Mouse (Mus musculus): ENCODE measurements around the gene Naa30. TPM values are rescaled to one million over a fixed set of nuclear protein-coding genes. Genes with fewer than 3 reads are reported as not detected.
"Not testable (repeated sequence)": the region's sequence is repeated elsewhere in the genome, so short reads cannot be mapped to it uniquely, and the experiment has no call there.

Naa30 gene
- 10 to 100 TPM; 32.6 to 39.9 TPM for total RNA-seq (2021)
- long read RNA-seq, experiment 1, full-length matches to known transcripts: 44 of 51 reads
- long read RNA-seq, experiment 1, partial matches to known transcripts: 5 of 51 reads
- long read RNA-seq, experiment 1, other reads (novel, unspliced or antisense): 2 of 51 reads
- long read RNA-seq, experiment 2, full-length matches to known transcripts: 9 of 9 reads
- long read RNA-seq, experiment 2, partial matches to known transcripts: 0 of 9 reads
- long read RNA-seq, experiment 2, other reads (novel, unspliced or antisense): 0 of 9 reads

DNA sequence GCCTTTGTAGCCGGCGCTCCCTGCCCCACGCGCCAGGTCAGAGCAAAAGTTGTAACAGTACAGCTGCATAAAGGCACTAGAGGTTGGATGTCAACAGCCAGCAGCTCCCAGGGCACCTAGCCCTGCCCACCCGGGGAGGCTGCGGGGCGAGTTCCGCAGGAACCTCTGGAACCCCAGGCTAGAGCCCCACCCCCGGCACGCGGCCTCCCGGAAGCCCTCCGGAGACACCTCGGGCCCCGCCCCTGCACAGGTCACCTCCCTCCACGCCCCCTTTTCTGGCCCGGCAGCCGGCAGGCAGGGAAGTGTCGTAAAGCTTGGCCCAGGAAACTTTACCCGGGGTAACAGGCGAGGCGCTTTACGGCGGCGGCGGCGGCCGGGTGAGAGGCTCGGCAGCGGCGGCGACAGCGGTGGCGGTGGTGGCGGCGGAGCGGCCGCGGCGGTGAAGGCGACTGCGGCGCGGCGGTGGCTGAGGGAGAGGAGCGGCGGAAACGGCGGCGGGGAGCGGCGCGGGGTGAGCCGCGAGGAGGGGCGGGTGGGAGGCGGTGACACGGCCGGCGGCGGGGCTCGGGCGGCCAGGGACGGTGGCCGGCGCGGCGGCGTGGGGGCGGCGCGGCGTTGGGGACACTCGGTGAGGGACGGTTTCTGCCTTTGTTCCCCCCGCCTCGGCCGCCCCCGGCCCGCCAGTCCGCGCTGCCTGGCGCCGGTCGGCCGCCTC is at the start of gene Naa30:
Gene Naa30 (plus strand): TSS at position 360 of the 715 bp plus-strand sequence.
- peak; percentile 99 to 100 for DNase-seq

DNA sequence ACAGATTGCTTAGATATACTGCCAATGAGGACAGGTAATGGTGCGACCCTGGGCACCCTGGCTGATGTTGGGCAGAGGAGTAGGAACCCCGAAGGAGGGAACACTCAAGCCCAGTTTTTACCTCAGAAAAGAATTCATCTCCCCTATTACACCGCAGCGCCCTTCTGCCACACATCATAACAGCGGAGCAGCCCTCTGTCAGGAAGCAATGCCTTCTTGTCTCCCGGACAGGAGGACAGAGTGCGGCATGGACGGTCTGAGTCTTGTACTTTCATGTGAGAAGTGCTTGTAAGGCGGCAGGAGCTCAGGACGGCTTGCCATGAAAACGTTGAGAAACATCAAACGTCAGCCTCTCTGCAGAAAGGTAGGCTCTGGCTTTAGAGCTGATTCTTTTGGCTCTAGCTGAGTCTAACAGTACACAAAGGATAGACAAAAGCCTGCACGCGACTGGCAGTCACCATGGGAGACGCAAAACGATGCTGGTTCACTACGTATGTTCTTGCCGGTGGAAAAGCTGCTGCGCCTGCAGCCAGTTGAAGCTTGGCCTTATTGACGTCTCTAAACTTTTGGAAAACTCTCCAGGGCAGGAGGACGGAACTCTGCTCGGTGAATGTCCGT is 44.8 kb upstream of the Naa30 start:
- no peak for DNase-seq

DNA sequence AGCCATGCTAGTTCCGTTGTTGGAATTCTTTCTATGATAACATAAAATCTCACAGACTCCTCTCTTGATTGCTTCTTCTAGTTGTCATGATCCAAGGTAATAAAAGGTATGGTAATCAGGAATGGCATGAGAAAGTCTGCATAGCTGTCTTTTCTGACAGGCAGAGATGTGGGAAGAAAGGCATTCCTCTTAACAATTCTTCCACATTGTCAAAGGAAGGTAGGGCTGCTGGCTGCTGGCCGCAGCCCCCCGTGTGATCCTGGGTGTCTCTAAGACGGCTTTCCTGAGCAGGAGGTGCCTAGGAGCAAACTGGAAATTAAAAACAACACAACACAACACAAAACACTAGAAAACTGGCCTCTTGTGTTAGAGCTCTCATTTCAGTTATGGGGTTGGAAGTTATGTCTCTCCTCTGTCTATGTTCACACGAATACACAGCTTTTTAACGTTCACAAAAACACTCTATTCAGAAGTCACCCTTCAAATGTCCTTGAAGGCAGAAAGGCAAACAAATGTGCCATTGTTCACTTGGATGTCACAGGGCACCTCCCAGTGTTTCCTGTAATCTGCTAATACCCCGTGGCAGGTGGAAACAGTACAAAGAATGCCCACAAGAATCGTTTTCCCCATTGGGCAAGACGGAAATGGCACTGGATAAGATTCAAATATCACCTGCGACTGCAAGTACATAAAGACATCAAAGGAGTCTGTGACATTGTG is 43.3 kb upstream of the Naa30 start:
- no peak for DNase-seq

DNA sequence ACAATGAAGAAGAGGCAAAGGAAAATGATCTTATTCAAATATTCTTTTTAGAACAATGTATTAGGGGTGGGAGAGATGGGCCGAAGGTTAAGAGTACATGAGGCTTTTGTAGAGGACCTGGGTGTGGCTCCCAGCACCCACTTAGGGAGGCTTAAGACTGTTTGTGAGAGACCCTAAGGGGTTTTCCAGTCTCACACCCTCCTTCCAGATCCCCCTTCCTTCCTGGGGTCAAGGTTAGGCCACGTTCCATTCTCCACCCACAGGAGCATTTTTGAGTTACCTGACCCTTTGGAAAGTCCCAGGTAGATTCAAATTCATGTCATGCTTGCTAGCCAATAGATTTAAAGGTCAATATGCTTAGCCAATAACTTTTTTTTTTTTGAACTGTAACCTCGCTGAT is 39.6 kb upstream of the Naa30 start:
- DNase-seq: no peak

DNA sequence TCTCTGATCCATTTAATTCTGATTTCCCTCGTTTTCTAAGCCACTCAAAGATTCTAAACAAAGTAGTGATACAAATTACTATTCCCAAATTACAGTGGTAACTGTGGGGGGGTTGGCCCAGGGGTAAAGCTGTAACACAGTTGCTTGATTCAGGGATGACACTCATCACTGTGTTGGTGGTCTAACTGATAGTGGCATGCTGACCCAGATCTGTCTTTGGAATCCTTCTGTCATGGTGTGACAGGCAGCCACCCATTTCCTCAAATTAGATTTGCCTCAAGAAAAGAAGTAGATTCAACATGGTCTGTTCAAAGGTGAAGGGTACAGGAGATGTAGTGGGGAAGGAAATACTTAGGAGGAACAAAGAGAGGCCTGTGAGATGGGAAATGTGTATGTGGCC is 33.9 kb upstream of the Naa30 start:
- DNase-seq: no peak

DNA sequence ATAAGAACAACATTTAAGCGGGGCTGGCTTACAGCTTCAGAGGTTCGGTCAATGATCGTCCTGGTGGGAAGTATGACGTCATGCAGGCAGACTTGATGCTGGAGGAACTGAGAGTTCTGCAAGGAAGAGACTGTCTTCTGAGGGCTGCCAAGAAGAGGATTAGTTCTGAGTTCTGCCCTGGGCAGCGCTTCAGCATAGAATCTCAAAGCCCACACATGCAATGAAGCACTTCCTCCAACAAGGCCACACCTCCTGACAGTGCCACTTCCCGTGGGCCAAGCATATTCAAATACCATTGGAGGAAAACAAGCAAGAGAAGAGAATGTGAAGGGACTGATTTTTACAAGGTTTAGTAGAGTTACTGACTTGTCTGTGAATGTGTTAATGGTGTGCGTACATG is 31.3 kb upstream of the Naa30 start:
- no peak for DNase-seq

DNA sequence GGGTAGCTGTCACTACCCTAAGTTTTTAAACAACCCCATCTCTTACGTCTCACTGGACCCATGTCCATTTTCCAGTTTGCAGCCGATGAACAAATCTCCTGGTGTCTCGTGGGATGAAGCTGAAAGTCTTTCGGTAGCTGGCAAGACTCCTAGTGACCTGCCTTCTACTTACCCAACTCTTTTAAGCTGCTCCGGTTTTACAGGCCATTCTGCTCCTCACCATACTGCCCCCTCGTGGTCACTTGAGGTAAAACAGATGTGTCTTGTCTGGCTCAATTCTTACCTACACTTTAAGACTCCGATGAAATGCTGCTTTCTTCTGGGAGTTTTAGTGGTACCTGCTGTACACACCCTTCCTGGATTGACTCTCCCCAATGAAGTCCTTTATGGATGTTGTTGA is 18.2 kb upstream of the Naa30 start:
- DNase-seq: peak; percentile 67 to 79

DNA sequence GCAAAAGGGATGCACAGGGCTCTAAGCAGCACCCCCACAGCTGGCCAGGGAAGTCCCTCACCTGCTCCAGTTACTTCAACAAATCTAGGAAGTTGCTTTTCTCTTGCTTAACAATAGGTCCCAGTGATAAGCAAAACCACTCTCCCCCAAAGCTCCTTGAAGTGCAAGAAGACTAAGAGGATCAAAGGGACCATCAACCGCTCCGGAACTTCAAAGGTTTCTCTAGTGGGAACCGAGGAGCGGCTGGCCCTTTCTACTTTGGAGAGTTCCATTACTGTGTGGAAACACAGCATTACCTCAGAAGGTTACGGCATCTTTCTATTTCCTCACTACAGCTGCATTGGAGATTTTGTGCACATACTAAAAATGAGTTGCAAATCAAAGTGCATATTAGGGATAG is 16.5 kb upstream of the Naa30 start:
- no peak for DNase-seq

DNA sequence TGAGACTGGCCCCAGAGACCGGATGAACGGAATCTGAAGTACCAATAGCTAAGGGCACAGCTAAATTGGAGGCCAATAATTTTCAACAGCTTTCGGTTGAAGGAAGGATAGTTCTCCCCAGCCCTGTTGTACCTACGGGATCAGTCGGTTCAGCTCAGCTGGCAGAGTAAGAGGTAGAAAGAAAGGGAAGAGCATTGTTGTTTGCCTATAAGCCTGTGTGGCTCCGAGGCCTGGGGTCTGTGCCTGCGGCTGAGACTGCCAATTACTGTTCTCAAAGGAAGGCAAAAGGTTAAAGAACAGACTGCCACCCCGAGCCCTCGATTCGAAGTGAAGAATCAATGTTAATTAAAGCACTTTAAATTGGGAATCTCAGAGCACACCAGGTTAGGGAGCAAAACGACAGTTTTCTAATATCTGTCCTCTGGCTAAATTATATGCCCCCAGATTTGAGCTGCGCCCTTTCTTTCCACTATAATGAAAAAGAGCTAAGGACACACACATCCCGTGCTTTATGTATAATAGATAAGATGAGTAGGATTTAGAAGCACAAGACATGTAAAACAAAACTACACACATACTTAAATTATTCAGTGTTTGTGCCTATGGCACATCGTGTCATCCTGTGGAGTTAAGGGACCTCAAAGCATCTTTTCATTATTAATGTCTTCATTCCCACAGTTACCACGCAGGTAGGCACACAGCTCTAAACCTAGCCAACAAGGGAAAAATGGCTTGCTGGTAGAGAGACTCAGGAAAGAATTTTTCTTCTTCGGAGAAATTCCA is 13.7 kb upstream of the Naa30 start:
- DNase-seq: no peak

DNA sequence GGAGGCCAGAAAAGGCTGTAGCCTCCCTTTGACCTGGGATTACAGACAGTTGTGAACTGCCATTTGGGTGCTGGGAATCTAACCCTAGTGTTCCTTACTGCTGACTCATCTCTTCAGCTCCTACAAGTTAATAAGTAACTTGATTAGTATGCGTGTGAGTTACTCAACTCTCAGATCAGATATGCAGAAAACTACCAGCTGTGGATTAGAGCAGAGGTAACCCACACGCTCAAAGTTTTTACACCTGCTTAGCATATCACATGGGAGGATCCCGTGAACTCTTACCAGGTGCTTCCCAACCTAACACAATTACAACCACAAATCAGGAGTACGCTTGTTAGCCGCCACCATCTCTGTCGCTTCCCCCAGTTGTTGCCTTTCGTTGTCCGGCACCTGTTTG is 740 bp upstream of the Naa30 start:
- no peak for DNase-seq

DNA sequence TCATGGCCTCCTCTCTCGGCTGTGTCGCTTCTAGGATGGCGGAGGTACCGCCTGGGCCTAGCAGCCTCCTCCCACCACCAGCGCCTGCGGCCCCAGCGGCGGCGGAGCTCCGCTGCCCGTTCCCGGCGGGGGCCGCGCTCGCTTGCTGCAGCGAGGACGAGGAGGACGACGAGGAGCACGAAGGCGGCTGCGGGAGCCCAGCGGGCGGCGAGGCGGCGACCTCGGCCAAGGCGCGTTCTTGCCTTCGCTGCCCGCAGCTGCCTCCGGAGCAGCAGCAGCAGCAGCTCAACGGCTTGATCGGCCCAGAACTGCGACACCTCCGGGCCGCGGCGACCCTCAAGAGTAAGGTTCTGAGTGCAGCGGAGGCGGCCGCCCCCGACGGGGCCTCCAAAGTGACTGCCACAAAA is 559 bp downstream of the Naa30 start:
- DNase-seq: peak; percentile 56 to 76

DNA sequence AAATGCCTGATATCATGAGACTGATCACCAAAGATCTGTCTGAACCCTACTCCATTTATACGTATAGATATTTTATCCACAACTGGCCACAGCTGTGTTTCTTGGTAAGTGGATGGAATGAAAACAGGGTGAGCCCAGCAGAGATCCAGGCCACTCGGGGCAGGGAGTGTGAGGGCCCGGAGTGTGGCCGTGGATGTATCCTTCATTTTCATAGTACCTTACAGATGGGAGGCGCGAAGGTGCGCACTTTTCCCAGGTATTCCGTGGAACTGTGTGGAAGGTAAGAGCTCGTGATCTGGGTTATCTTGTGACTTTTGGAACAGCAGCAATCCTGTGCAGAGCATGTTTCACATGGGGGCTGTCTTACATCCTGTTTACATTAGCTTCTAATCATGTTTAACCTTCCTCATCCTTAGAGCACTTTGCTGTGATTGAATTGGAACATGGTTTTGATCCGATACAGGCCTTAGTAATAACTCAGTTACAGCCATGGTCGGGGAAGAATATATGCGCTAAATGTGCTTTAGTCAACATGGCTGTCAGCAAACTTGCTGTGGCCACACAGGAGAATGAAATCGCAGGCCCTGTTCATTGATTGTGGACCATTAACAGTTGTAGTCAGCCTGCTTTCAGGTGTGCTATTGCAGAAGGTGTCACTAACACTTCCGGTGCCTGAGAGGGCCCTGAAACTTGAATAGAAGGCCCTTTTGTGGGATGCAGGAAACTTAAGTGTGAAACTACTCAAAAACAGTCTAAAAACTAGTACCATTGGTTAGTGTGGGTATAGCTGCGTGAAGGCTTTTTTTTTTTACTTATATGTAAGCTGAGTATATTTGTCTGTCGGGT is 1.5 kb downstream of the Naa30 start:
- DNase-seq: peak in 1 of 2 experiments; percentile 18

DNA sequence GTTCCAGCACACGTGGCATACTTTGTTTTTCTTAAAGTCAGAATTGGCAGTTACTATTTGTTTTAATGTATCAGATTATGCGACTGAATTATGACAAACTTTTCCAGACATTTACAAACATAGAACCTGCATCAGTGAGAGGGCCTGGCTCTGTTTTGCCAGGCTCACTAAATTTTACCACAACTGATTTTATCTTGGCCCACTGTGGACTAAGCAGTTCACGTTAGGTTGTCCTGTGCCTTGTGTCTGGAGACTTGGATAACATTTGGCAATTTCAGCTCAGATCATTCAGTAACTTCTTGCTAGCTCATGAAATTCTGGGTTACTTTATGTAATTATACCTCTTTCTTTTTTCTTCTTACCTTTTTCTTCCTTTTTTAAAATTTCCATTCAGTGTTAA is 7.7 kb downstream of the Naa30 start:
- DNase-seq: no peak

DNA sequence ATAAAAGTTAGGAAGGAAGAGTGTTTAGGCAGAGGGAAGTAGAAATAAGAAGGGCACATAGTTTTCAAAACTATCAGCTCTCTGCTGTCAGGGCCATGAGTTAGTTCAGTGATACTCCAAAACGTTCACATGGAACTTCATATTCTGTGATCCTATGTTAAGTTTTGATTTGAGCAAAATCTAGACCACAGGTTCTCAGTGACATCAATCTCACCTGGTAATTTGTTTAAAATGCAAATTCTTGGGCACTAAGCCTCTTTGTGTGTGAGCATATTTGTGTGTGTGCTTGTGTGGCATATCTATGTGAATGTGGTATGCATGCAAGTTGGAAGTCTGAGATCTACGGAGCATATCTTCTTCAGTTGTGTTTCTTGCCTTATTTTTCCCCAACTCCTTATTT is 14.2 kb downstream of the Naa30 start:
- DNase-seq: no peak

DNA sequence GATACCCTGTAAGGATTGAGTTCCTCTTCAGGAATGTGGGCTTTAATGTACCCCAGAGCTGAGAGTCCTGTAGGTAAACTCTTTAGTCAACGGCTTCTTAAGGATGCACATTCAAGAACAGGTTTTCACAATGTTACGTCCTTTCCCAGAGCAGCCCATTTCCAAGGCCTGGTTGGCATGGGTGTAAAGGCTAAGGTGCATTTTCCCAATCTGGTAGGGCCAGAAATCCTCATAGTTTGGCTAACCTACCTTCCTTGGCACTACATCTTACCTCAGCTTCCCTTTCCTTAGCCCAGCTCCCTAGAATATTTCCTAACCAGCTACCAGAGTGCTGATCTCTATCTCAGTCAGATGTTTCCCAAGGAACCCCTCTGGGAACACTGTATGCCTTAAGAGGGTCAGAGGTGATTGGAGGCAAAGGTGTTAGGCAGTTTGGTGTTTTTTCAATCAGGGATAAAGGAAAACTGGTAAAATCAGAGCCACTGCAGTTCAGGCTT is 25.1 kb downstream of the Naa30 start:
- no peak for DNase-seq

DNA sequence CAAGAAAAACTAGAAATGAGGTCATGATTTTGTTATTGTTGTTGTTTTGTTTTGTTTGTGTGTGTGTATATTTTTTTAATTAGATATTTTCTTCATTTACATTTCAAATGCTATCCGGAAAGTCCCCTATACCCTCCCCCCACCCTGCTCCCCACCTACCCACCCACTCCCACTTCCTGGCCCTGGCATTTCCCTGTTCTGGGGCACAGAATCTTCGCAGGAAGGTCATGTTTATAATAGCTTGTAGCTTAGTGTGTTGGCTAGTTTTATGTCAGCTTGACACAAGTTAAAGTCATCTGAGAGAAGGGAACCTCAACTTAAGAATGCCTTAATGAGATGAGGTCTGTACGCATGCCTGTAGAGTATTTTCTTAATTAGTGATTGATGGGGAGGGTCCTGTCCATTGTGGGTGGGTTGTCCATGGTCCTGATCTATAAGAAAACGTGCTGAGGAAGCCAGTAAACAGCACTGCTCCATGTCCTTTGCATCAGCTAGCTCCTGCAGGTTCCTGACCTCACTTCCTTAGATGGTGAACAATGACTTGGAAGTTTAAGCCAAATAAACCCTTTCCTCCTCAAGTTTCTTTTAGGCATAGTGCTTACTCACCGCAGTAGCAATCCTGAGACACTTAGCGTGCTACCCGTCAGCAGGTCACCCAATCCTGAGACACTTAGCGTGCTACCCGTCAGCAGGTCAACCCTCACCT is 29.2 kb downstream of the Naa30 start:
- DNase-seq: no peak

DNA sequence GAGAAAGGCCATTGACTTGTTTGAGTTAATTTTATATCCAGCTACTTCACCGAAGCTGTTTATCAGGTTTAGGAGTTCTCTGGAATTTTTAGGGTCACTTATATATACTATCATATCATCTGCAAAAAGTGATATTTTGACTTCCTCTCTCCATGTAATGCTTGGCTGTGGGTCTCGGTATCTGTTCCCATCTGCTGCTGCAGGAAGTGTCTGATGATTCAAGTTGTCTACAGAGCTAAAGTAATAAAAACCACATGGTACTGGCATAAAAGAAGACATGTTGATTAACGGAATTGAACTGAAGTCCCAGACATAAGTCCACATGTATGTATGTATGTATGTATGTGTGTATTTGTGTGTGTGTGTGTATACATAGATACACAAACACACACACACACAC is 38.2 kb downstream of the Naa30 start:
- not testable (repeated sequence) for DNase-seq

DNA sequence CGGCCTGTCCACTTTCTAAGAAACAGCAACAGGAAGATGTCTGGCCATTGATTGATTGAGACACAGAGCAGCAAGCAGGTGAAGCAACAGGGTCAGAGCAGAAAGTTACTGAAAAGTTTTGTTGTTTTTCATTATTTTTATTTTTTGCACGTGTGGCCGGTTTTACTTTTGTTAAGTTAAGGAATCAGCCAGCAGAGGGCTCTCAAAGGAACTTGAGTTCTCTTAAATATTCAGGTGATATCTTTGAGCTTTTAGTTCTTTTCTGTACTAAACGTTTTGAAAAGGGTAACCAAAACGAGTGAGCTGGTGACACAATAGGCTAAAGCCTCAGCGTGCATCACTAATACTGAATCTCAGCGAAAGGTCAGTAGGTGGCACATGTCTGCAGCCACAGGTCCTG is 46.7 kb downstream of the Naa30 start:
- no peak for DNase-seq

DNA sequence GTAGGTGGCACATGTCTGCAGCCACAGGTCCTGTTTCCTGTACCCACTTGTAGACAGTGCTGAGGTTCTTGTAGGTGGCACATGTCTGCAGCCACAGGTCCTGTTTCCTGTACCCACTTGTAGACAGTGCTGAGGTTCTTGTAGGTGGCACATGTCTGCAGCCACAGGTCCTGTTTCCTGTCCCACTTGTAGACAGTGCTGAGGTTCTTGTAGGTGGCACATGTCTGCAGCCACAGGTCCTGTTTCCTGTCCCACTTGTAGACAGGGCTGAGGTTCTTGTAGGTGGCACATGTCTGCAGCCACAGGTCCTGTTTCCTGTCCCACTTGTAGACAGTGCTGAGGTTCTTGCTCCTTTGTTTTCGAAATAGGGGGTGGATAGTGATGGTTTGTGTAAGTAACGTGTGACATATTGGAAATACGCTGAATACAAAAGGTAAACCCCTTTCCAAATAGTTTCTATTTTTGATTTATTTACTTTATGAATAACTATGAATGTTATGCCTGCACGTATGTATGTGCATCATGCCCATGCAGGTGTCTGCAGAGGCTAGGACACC is 47.5 kb downstream of the Naa30 start:
- DNase-seq: not testable (repeated sequence)

DNA sequence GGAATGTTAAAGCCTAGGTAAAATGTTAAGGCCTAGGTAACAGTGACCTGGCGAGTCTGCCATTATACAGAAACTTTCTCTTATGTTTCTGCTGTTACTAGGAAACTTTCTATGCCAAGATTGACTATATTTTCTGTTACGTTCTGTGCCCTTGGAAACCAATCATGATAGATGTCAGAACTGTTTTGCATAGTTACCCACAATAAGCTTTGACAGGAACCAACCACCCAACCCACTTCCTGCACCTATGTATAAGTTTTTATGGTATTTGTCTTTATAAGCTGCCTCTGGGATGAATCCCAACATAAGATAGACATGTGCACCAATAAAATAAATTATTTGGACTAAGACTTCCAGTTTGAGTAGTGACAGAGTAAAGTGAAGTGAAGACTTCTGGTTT is 49.7 kb downstream of the Naa30 start:
- DNase-seq: no peak
